Mouse (Mus musculus) lung, postnatal 14 days (tissue): ENCODE data around the gene Ttc7b.

Source experiments
- DNase-seq: peaks from one replicate; pipeline ENCODE4 v3.0.0; 2021

The Ttc7b gene

DNA sequence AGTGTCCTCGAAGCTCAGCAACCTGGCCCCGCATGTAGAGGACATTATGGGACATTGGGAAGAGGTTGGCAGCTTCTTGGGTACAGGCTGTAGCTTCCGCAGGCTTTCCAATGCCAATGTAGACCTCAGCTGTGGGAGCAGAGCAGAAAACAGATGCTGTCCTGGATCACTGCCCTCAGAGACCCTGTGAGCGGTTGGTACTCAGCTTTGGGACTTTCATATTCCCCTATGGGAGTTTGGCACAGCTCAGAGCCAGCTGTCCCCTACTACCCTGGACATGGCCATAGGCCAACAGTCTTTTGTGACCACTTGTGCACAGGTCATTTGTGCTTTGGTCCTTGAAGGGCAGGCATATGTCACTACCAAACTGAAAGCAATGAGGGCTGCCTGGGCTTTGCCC is 195.0 kb downstream of the Ttc7b start:
- DNase-seq = no peak

GRCm38 (mm10) chr12:100325212-100325611 is 195.4 kb downstream of the Ttc7b start:
- no peak for DNase-seq

DNA sequence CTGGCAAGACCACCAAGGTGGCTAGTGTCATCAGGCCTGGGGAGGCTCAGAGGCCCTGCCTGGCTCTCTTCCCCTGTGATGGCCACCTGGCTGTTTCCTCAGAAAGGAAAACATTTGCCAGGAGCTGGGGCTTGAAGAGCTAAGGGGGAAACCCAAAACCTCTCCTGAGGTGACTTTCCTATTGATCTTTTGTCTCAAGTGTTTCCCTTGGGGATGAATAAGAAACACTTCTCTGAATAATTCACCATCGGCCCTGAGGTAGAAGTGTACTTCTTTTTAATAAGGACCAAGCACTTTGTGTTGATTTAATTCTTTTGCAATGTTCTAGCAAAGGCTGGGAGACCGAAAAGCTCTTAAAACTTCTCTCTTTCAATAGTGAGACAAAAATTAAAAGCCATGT is 197.0 kb downstream of the Ttc7b start:
- no peak for DNase-seq

DNA sequence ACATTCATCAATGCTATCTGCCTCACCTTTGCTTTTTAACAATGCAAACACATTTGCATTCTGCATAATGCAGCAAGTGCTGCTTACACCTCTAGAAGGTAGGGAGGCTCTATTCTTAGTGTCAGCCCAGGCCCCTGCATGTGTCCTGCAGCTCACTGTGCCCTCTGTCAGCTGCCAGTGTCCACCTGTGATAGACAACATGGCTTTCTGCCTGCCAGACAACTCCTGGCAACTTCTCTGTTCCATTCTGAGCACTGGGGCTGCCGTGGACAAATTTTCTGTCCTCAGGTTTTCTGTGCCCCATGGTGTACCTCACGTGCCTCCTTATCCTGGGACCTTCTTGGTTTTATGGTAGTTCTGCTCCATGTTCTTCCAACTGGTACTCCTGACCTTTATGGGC is 198.4 kb downstream of the Ttc7b start:
- no peak for DNase-seq

- no peak for DNase-seq
Measured at GRCm38 (mm10) chr12:100321545-100321944, 199.1 kb downstream of the Ttc7b start.

DNA sequence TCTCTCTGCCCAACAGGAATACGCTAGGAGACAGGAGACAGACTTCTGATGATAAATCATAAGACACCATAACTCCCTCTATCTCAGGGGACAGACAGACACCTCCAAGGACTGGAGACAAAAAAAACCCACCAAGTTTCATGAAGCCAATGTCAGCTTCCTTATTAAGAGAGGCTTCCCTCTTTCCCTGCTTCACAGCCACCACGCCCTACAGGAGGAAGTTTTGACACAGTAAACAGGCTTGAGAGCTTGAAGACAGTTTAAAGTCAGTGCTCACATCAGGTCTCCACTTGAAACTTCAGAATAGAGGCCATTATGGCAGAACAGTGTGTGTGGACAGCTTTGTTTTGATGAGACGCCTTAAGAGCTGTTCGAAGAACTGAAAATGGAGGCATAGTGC is 200.9 kb downstream of the Ttc7b start:
- DNase-seq = no peak

GRCm38 (mm10) chr12:100317936-100318335 is 202.7 kb downstream of the Ttc7b start:
- no peak for DNase-seq

DNA sequence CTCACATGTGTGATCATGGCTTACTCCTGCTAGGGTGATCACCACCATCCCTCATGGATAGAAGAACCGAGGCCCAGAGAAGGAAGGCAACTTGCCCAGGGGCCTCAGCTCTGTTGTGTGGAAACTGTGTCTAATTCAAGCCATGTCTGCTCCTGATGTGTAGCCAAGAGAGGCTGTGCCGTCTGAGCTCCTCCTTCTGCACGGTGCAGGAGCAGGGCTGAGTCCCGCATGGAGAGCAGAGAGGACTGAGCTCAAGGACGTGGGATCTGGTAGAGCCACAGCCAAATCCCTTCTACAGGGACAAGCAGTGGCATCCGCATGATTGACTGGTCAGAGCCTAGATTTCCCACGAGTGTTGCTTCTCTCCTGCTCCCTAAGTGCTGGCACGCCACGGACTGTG is 204.5 kb downstream of the Ttc7b start:
- no peak for DNase-seq

DNA sequence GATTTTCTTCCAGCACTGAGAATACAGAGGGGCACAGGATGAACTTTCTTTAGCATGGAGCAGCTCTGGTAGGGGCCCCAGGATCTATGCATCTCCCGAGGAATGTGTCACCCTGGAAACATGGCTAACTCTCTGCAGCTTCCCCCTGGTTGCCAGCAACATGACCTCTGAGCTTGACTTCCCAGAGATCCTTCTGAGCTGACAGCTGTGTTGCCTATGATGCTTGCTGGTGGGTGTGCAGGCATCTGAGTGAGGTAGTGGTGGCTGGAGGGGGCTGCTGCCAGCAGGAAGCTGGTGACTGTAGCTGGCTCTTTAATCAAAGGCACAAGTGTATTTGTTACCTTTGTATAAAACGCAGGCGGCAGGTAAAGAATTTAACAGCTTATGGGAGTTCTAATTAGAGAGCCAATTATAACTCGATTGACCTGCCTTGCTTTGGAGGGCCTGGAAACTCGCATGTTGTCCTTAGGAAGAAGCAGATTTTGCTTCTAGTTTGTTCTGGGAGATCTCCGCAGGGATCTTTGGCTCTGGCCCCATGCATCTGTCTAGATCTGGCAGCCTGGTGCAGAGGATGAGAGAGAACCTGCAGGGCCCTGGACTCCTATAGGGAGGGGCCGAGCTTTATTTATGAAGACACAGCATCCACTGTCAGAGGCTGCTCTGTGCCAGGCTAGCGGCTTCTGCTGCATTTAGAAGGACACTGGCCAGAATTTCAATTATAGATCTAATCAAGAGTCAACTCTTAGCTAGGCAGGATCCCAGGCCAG is 205.3 kb downstream of the Ttc7b start:
- no peak for DNase-seq

DNA sequence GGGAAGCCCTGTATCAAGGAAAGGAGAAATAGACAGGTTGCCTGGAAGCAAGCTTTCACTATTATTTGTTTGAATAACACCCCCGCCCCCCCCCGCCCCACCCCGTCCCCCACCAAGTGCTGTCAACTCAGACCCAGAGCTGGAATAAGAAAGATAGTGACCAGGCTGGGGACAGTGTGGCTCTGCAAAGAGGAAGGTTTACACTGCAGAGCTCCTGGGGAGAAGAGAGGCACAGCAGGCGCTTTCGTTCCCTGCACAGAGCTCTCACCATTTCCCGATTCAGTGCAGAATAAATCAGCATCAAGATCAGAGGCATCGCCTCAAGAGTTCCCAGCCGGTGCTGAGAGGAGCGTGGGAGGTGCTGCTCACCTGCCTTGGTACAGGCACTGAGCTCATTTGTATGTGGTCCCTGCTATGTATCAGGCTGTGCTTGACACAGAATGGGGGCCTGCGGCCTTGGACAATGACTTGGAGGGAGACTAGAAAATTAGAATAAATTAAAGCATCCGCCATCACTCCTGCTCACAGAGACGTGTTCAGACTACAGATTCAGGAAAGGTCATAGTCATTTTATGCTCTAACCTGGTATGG is 206.7 kb downstream of the Ttc7b start:
- DNase-seq = no peak

DNA sequence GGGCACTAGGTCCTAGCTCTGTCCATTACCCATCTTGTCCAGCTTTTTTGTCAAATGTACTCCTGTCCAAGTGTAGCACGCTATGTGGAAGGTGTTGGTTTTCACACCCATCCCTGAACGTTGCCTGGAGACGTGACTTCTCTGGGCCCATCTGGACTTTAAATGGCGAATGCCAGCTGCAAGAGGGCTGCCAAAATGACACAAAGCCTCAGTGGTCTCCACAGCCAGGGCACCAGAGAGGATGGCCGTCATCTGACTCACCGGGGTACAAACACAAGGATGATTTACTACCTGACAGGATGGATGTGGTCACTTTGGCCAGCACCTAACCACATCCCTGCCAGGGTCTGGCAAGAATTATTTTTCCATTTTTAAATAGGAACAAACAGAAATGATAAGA is 207.4 kb downstream of the Ttc7b start:
- no peak for DNase-seq

GRCm38 (mm10) chr12:100310471-100311392 is 209.9 kb downstream of the Ttc7b start:
- DNase-seq = no peak

GRCm38 (mm10) chr12:100309201-100309600 is 211.4 kb downstream of the Ttc7b start:
- DNase-seq = no peak

DNA sequence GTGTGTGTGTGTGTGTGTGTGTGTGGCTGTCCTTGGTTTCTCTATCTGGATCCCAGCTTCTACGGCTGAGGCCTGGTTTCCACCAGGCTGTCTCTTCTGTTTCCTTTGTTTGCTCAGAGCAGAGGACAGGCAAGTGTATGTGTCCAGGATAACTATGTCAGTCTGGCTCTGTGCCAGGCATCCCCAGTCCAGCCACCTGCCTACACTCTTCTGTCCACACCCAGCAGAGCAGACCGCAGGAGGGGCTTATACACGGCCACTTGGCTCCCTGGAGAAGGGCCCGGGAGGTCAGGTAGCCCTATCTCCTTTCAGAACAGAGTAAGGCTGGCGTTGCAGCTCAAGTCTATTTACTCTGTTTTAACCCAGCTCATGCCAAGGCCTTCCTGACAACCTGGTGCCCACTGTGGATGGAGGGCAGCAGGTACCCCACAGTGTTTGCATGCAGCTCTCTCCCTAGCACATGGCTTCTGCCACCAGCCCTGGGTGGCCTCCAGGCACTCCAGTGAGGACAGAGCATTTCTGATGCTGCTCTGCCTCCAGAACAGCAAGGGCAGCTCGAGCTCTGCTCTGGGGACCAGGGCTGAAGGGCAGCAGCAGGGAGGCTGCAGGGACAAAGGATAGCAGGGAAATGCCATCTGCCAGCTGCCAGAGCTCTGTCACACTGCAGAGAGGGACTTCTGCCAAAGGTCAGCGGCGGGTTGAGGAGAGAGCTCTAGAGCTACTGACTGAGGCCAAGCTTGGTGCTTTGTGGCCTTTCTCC is 212.9 kb downstream of the Ttc7b start:
- peak; percentile 58 for DNase-seq

DNA sequence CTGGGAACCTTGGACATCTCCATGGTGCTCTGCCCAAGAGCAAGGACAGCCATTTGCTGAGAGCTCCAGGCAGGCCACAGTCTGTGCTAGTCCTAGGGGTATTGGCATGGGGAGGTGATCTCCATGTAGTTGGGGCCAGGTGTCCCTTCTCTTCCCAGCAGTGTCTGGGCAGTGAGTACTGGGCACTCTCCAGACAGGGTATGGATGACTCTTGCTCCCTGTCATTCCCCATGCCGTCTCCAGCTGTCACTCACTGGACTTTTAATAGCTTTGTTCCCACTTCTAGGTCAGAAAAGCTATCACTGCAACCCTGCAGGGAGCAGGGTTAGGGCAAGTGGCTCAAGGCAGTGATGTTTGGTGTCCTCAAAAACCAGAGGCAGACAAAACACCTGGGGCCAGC is 214.3 kb downstream of the Ttc7b start:
- no peak for DNase-seq

- DNase-seq = no peak
Measured at GRCm38 (mm10) chr12:100305051-100305673, 215.5 kb downstream of the Ttc7b start.

- DNase-seq = no peak
Measured at GRCm38 (mm10) chr12:100304280-100304679, 216.3 kb downstream of the Ttc7b start.

- DNase-seq = no peak
Measured at GRCm38 (mm10) chr12:100303141-100303540, 217.5 kb downstream of the Ttc7b start.

DNA sequence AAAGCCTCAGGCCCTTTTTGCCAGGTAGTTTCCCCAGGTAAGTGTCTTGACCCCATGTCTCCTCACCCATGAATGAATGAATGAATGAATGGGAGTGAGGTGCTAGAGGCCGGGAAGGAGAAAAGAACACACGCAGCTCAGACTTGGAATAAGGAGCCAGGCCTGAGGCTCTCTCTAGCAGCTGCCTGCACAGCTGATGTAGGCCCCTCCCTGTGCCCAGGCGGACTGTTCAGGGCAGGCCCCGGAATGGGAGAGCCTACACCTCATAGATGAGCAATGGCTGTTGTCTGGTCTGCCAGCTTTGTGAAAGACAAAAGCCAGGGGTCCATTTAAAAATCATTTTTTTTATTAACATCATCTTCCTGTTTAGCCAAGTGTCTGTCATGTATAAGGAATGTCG is 220.2 kb downstream of the Ttc7b start:
- DNase-seq = no peak

DNA sequence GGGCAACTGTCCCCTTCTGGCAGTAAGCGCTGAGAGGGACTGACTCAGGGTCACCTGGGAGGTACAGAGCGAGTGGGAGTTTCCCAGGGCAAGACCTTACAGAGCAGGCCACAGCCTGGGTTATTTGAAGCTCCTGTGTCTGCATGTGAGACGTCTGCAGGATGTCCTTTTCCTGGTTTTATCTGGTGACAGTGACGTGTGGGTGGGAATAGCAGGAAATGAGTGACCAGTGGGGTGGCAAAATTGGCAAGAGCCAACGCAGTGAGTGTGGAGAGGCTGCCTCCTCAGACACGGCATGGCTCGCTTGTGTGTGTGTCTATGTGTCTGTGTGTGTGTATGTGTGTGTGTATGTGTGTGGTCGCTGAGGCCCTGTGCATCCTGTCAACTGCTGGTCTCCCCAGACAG is 221.3 kb downstream of the Ttc7b start:
- no peak for DNase-seq

DNA sequence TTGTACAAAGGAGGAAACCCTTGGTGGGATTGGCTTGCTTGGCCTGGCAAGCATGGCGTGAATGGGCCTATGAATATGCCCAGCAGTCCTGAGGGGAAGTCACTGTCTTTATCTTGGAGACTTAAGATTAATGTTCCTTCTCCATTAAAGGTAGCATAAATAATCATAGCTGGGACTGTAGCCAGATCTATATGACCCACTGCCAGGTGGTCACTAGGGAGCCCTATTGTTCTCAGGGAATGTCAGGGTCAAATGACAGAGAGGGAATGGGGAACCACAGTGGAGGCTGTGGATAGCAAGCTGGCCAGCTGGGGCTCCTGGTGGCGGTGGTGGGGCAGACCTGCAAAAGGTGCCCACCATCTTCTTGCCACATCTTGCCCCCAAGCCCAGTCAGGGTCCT is 221.8 kb downstream of the Ttc7b start:
- DNase-seq = no peak

DNA sequence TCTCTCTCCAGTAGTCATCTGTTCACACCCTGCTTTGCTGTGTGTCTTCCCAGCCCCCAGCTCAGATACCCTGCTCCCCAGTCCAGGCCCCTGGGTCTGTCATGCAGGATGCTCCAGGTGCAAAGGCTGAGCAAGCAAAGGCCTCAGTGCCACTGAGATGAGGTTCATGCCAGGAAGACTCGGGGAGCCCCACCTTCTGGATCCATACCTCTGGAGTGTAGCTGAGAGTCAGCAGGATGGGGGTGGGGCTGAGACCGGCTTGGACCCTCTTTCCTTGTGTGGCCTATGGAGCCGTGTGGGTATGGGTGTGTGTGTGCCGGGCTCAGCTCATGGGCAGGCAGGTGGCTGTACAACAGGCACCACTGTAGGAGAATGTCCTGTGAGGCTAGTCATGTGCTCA is 222.7 kb downstream of the Ttc7b start:
- no peak for DNase-seq

- no peak for DNase-seq
Measured at GRCm38 (mm10) chr12:100294457-100294856, 226.2 kb downstream of the Ttc7b start.
